Mouse (Mus musculus) liver, adult 2 months (tissue): Measurements from ENCODE around the gene Clec2i. TPM values are rescaled to one million over a fixed set of nuclear protein-coding genes. Genes with fewer than 3 reads are reported as not detected.
A peak's percentile ranks its signal among the peaks of the same experiment; 100 is the strongest.
"Not testable (repeated sequence)": the region's sequence is repeated elsewhere in the genome, so short reads cannot be mapped to it uniquely, and the experiment has no call there.

Experiments
- DNase-seq: peaks from one replicate; pipeline ENCODE4 v3.0.0-alpha.2; 2011; ENCODE audit warnings: low read depth, low spot score; ENCODE audit errors: extremely low read depth
- H3K27ac ChIP-seq: fragments of 200-500 bp; replicated peaks from 2 replicates; pipeline ENCODE4 v1.5.1; 2012; ENCODE audit warnings: low read depth, mild to moderate bottlenecking, control low read depth, inconsistent platforms, low read length; ENCODE audit not compliant: insufficient read depth
- H3K27me3 ChIP-seq: fragments of 200-500 bp; 2 replicates; pipeline ENCODE4 v1.6.1; 2012; ENCODE audit warnings: mild to moderate bottlenecking, moderate library complexity, low read length, inconsistent platforms; ENCODE audit not compliant: control insufficient read depth, insufficient read depth
- H3K36me3 ChIP-seq: fragments of 200-500 bp; 2 replicates; pipeline ENCODE4 v1.6.1; 2012; ENCODE audit warnings: low read length, inconsistent platforms; ENCODE audit not compliant: control insufficient read depth, insufficient read depth
- H3K4me1 ChIP-seq: fragments of 200-500 bp; 2 replicates; pipeline ENCODE4 v1.6.1; 2011; ENCODE audit warnings: low read length; ENCODE audit not compliant: control insufficient read depth, insufficient read depth
- H3K4me3 ChIP-seq: fragments of 200-500 bp; 2 replicates; pipeline ENCODE4 v1.5.1; 2011; ENCODE audit warnings: low read depth, mild to moderate bottlenecking, control low read depth, low read length, moderate library complexity; ENCODE audit not compliant: insufficient read depth
- H3K79me2 ChIP-seq: fragments of 200-500 bp; 2 replicates; pipeline ENCODE4 v1.6.1; 2012; ENCODE audit warnings: inconsistent platforms, mild to moderate bottlenecking, low read length, moderate library complexity; ENCODE audit not compliant: control insufficient read depth, insufficient read depth
- H3K9ac ChIP-seq: fragments of 200-500 bp; 2 replicates; pipeline ENCODE4 v1.6.1; 2012; ENCODE audit warnings: low read depth, mild to moderate bottlenecking, control low read depth, inconsistent platforms, low read length
- CTCF ChIP-seq: fragments of 200-500 bp; IDR thresholded peaks from 2 replicates; pipeline ENCODE4 v1.5.1; 2011; ENCODE audit warnings: low read depth, low read length, control low read depth
- POLR2A ChIP-seq: fragments of 200-500 bp; IDR thresholded peaks from 2 replicates; pipeline ENCODE4 v1.6.1; 2011; ENCODE audit warnings: low read length, control low read depth; ENCODE audit not compliant: insufficient read depth; ENCODE audit errors: extremely low read depth
- WGBS: fragments of 180-500 bp; shearing (Covaris S2); methylation state at CpG from one replicate; pipeline ENCODE4 v1.1.7; 2018; 5-methylcytosine and 5-hydroxymethylcytosine counted together
- polyA plus RNA-seq: library from polyadenylated mRNA; depleted of rRNA; stranded (reverse); fragments of >200 nt; gene quantifications from 2 replicates; pipeline ENCODE4 v1.2.3, GENCODE M21; 2012; rRNA removed
- total RNA-seq: library from RNA; depleted of rRNA; stranded (reverse); fragments of >200 nt; gene quantifications from 2 replicates; pipeline ENCODE4 v1.2.3, GENCODE M21; 2014; rRNA removed

The Clec2i gene
- 0.60 and 0.65 TPM in 2 replicates for total RNA-seq
- 0.07 and 0.10 TPM in 2 replicates for polyA plus RNA-seq

DNA sequence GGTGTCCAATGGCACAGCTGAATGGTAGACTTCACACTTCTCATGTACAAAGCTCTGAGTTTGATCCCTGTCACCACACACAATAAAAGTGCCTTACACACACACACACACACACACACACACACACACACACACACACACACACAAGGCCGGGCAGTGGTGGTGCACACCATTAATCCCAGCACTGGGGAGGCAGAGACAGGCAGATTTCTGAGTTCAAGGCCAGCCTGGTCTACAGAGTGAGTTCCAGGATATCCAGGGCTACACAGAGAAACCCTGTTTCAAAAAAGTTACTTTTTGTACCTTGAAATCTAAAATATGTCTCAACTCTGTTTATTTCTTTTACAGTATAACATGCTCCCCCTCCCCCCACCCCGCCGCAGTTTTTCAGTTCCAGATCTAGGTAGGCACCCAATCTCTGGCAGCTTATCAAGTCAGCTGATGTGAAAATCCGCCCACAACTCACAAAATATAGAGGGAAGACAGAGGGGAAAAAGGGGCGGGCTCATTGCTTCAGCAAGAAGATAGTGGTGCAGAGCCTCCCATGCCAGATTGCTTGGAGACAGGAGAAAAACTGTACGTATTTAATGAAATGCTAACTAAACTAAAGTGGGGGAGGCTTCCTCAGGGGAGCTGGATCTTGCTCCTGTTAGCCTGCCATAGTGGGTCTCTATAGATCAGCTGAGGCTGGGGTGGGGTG is at the start of gene Clec2i:
TSS of gene Clec2i (plus strand) at position 498 of the 700 bp plus-strand sequence.
- not testable (repeated sequence) for H3K79me2 ChIP-seq, H3K4me1 ChIP-seq, H3K27me3 ChIP-seq, H3K36me3 ChIP-seq, H3K27ac ChIP-seq, H3K9ac ChIP-seq
- H3K4me3 ChIP-seq, result 0 out of 2 replicates have a peak within 1 kb of the TSS, but pooled peaks have one; percentile 23
- peak; percentile 6 for DNase-seq
- 81% methylated on average over 6 of the region's 6 CpGs for WGBS

GRCm38 (mm10) chr6:128838342-128839265 is 48.8 kb upstream of the Clec2i start:
- under 1% methylated on average over 49 of the region's 49 CpGs for WGBS
- no peaks in the 10 kb centered on the region for H3K27me3 ChIP-seq
- H3K4me1 ChIP-seq, result peaks cover 6% of the 10 kb centered on the region; the same call in 1 of the 2 replicates
- H3K79me2 ChIP-seq, result no peaks in the 10 kb centered on the region
- peak overlapping the region; percentile 77 for H3K27ac ChIP-seq
- H3K4me3 ChIP-seq, result peak overlapping the region; percentile 86
- TF ChIP-seq POLR2A (no peak), CTCF (no peak)
- no peaks in the 10 kb centered on the region for H3K36me3 ChIP-seq
- peak overlapping the region; percentile 87 for H3K9ac ChIP-seq
- DNase-seq, result peak; percentile 86

DNA sequence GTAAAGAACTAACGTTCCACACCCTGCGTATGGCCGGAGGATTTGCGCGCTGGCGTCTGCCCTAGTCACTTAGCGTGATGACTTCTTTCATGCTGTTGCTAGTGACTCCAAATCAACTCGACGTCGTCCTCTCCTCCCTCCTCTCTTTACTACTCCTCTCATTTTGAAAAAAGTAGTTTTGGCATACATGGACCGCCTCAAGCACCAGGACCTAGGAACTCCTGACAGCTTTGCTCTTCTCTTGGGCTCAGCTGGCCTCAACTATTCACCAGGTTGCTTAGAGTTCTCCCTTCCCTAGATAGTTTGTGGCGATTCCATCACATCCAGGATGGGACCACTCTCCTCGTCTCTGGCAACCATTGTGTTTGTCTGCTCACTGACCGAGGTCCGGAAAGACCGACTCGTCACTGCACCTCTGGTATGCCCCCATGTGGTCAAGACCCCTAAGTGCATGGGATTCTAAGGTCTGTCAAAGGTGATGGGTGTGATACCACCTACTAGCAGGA is 48.1 kb upstream of the Clec2i start:
- Histone ChIP-seq H3K27me3 (no peaks in the 10 kb centered on the region), H3K4me1 (peaks cover 6% of the 10 kb centered on the region; the same call in 1 of the 2 replicates), H3K79me2 (no peaks in the 10 kb centered on the region), H3K27ac (peak overlapping the region; percentile 69), H3K36me3 (no peaks in the 10 kb centered on the region), H3K4me3 (peak overlapping the region; percentile 49), H3K9ac (peak overlapping the region; percentile 51)
- TF ChIP-seq POLR2A (no peak), CTCF (peak; percentile 85)
- peak; percentile 70 for DNase-seq
- under 1% methylated on average over 17 of the region's 17 CpGs for WGBS

GRCm38 (mm10) chr6:128839921-128840320 is 47.5 kb upstream of the Clec2i start:
- 22% methylated on average over 7 of the region's 7 CpGs for WGBS
- TF ChIP-seq POLR2A, result no peak
- TF ChIP-seq CTCF, result no peak
- H3K9ac ChIP-seq, result no peak overlapping the region

DNA sequence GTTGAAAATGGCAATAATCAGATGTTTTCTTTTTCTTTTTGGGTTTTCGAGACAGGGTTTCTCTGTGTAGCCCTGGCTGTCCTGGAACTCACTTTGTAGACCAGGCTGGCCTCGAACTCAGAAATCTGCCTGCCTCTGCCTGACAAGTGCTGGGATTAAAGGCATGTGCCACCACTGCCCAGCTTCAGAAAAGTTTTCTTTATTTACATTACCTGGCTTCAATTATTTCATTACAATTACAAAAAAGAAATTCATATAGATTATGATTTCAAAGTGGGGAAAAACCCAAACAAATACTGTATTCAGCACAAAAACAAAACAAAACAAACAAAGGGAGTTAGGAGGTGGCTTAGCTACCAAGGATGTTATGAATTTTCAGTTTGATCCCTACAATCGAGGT is 46.7 kb upstream of the Clec2i start:
- WGBS, result 71% methylated on average over 3 of the region's 3 CpGs
- not testable (repeated sequence) for H3K9ac ChIP-seq, H3K4me3 ChIP-seq, H3K79me2 ChIP-seq, H3K36me3 ChIP-seq, DNase-seq, H3K4me1 ChIP-seq, H3K27ac ChIP-seq, H3K27me3 ChIP-seq

More at GRCm38 (mm10) chr6:128839921-128840320, 47.5 kb upstream of the Clec2i start:
- H3K27ac ChIP-seq, result peak overlapping the region; percentile 69
- H3K79me2 ChIP-seq, result no peaks in the 10 kb centered on the region
- no peaks in the 10 kb centered on the region for H3K27me3 ChIP-seq
- H3K36me3 ChIP-seq, result no peaks in the 10 kb centered on the region
- no peak overlapping the region for H3K4me3 ChIP-seq
- DNase-seq, result peak; percentile 91
- H3K4me1 ChIP-seq, result peaks cover 6% of the 10 kb centered on the region; the same call in 1 of the 2 replicates
